ENCODE assay signal across 8 mouse cellular contexts in the genomic region with DNA sequence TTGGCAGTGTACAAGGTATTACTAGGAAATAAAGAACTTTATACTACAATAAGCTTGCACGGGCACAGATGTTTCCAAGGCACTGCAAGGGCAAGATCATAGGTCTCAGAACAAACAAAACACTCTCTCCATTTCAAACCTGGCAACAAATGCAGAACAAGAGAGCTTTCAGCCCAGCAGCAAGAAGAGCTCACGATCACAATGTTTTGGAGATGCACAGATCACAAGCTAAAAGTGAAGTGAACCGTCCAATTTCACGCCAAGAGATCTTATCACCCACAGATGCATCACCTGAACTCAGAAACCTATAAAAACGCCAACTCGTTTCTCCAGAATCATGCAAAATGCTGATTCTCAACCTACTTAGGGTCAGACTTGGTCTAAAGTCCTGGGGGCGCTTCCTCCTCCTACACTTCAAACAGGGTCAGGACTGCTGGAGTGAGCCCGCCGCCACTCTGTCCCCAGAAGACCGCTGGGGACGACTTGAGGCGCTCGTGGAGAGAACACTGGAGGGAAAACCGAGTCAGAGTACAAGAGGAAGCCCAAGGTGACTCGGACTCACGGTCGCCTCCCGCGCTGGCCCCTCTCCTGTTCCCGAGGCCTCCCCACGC. TPM values are rescaled to one million over a fixed set of nuclear protein-coding genes. Genes with fewer than 3 reads are reported as not detected.
DNase-seq lines count a peak whose midpoint lies in the region; ATAC-seq and TF ChIP-seq lines count a peak whose summit lies in the region.

No protein-coding gene starts in this region.

- H3K27ac ChIP-seq in left cerebral cortex, adult 2 months, result peak overlapping the region; percentile 68
- H3K27ac ChIP-seq in cortical plate, adult 2 months (ENCODE audit: insufficient read depth, low read length), result peak overlapping the region; percentile 53
- H3K27ac ChIP-seq in hindbrain, postnatal 0 days, result peak overlapping the region; percentile 88
- peak overlapping the region; percentile 77 for H3K27ac ChIP-seq in neural tube, embryonic 12.5 days

- intact Hi-C loops in left cerebral cortex, adult 2 months (cut with DNase I), result no loop called here
- intact Hi-C loops in left cerebral cortex, postnatal 4 days (cut with DNase I), result no loop called here

- peak overlapping the region; percentile 95 for H3K4me3 ChIP-seq in left cerebral cortex, adult 2 months
- H3K4me3 ChIP-seq in cortical plate, adult 2 months (ENCODE audit: insufficient read depth, low read length), result peak overlapping the region; percentile 78
- peak overlapping the region; percentile 91 for H3K4me3 ChIP-seq in hindbrain, postnatal 0 days (ENCODE audit: low read length)
- H3K4me3 ChIP-seq in neural tube, embryonic 12.5 days, result peak overlapping the region; percentile 97

- no peak for TF ChIP-seq POLR2A in cortical plate, adult 2 months (IDR thresholded peaks at IDR 0.05; ENCODE audit: extremely low read depth, insufficient read depth, low read length)

- no peaks in the 10 kb centered on the region for H3K9me3 ChIP-seq in hindbrain, postnatal 0 days (ENCODE audit: low read length)
- H3K9me3 ChIP-seq in neural tube, embryonic 12.5 days, result no peaks in the 10 kb centered on the region

- H3K9ac ChIP-seq in hindbrain, postnatal 0 days (replicated peaks; ENCODE audit: low read length), result peak overlapping the region; percentile 77
- H3K9ac ChIP-seq in neural tube, embryonic 12.5 days, result peak overlapping the region; percentile 86

- H3K27me3 ChIP-seq in hindbrain, postnatal 0 days (ENCODE audit: insufficient read depth, low read length), result no peaks in the 10 kb centered on the region
- H3K27me3 ChIP-seq in neural tube, embryonic 12.5 days (replicated peaks), result no peaks in the 10 kb centered on the region

- no peak for DNase-seq in left cerebral cortex, adult 2 months (ENCODE audit: extremely low spot score in 1 of 2, low spot score in 2 of 2)
- DNase-seq in left cerebral cortex, postnatal 4 days, result no peak
- no peak for DNase-seq in hindbrain, postnatal 0 days (ENCODE audit: low spot score)
- no peak for DNase-seq in thymus, postnatal 10 days (ENCODE audit: low spot score in 2 of 2)
- no peak for DNase-seq in natural killer cell, adult 2 months (ENCODE audit: low spot score in 2 of 2)
- DNase-seq in kidney, adult 11 months, result no peak

- no peak for TF ChIP-seq CTCF in left cerebral cortex, adult 2 months (IDR thresholded peaks at IDR 0.05)
- no peak for TF ChIP-seq CTCF in cortical plate, adult 2 months (IDR thresholded peaks at IDR 0.05; ENCODE audit: extremely low read depth, insufficient read depth, low read length)
- TF ChIP-seq CTCF in hindbrain, postnatal 0 days (IDR thresholded peaks at IDR 0.05; ENCODE audit: low read depth), result no peak

- peaks cover 3% of the 10 kb centered on the region; the same call in 1 of the 2 replicates for H3K4me1 ChIP-seq in cortical plate, adult 2 months (ENCODE audit: control insufficient read depth, insufficient read depth, low read length)
- peaks cover 4% of the 10 kb centered on the region for H3K4me1 ChIP-seq in hindbrain, postnatal 0 days (ENCODE audit: insufficient read depth, low read length)
- peaks cover 26% of the 10 kb centered on the region for H3K4me1 ChIP-seq in neural tube, embryonic 12.5 days

- ATAC-seq in hindbrain, postnatal 0 days, result no peak
- no peak; the same call in 1 of the 2 replicates for ATAC-seq in neural tube, embryonic 12.5 days (ENCODE audit: low FRiP score, low read depth)

- peak overlapping the region; percentile 89 for H3K4me2 ChIP-seq in hindbrain, postnatal 0 days (ENCODE audit: low read depth, low read length)
- H3K4me2 ChIP-seq in neural tube, embryonic 12.5 days (replicated peaks), result peak overlapping the region; percentile 88

- 2% methylated on average over 20 of the region's 21 CpGs for WGBS in hindbrain, postnatal 0 days
- 5% methylated on average over 21 of the region's 21 CpGs for WGBS in neural tube, embryonic 12.5 days

- H3K36me3 ChIP-seq in hindbrain, postnatal 0 days (ENCODE audit: insufficient read depth, low read length), result no peaks in the 10 kb centered on the region
- no peaks in the 10 kb centered on the region for H3K36me3 ChIP-seq in neural tube, embryonic 12.5 days

RNA-seq across cellular contexts. Expression of gene Uggt1, which starts 1.0 kb away (rescaled TPM):
- total RNA-seq in left cerebral cortex, adult 2 months (2021), result 10 to 100 TPM; 48.6 to 50.7 TPM
- 10 to 100 TPM; 54.7 to 56.0 TPM for total RNA-seq in left cerebral cortex, postnatal 4 days (2021)
- polyA plus RNA-seq in cortical plate, adult 2 months (2012; rRNA removed), result 25.1 TPM in 2 replicates
- total RNA-seq in hindbrain, postnatal 0 days (2014; rRNA removed), result 33.5 and 40.2 TPM in 2 replicates
- polyA plus RNA-seq in hindbrain, postnatal 0 days (2015; fragmentation: Nextera tagmentation; extraction: Ambion mirVana), result 22.1 and 24.3 TPM in 2 replicates
- 53.1 and 54.8 TPM in 2 replicates for polyA plus RNA-seq in neural tube, embryonic 12.5 days (2016; fragmentation: Nextera tagmentation; extraction: Ambion mirVana)

RNA-seq across cellular contexts. Expression of gene Neurl3, which starts 30.9 kb away (rescaled TPM):
- under 1 TPM; 0.40 to 0.50 TPM for total RNA-seq in left cerebral cortex, adult 2 months (2021)
- under 1 TPM; 0.34 to 0.56 TPM for total RNA-seq in left cerebral cortex, postnatal 4 days (2021)
- polyA plus RNA-seq in cortical plate, adult 2 months (2012; rRNA removed), result 0.94 and 1.1 TPM in 2 replicates
- 0.16 and 1.2 TPM in 2 replicates for total RNA-seq in hindbrain, postnatal 0 days (2014; rRNA removed)
- polyA plus RNA-seq in hindbrain, postnatal 0 days (2015; fragmentation: Nextera tagmentation; extraction: Ambion mirVana), result 1.8 and 2.1 TPM in 2 replicates
- polyA plus RNA-seq in neural tube, embryonic 12.5 days (2016; fragmentation: Nextera tagmentation; extraction: Ambion mirVana), result 0.51 and 1.2 TPM in 2 replicates
